Mouse (Mus musculus) regulatory T cell (primary cell): Measurements from ENCODE around the gene Tspan10.

Experiments used
- in situ Hi-C: fragments of 300-600 bp; cut with MboI, MseI; formaldehyde crosslinking; loops from one replicate; pipeline ENCODE4 v1.15.1; 2025; ENCODE audit warnings: high pct_unique_total_duplicates

Tspan10 gene

GRCm38 (mm10) chr11:120492024-120492877 is 49.8 kb downstream of the Tspan10 start:
- in situ Hi-C loops = no loop called here

GRCm38 (mm10) chr11:120492878-120493203 is 50.4 kb downstream of the Tspan10 start:
- in situ Hi-C loops = no loop called here

GRCm38 (mm10) chr11:120493351-120493750 is 50.9 kb downstream of the Tspan10 start:
- in situ Hi-C loops = no loop called here

GRCm38 (mm10) chr11:120493911-120494310 is 51.5 kb downstream of the Tspan10 start:
- in situ Hi-C loops = no loop called here
